Mouse (Mus musculus) embryonic facial prominence, embryonic 12.5 days (tissue): ENCODE measurements around the gene Cfap161. TPM values are rescaled to one million over a fixed set of nuclear protein-coding genes. Genes with fewer than 3 reads are reported as not detected.

Experiments
- ATAC-seq: fragments of 200-750 bp; cut with Nextera tagmentation; 2 replicates; pipeline ENCODE4 v1.8.0; 2017; ENCODE audit not compliant: insufficient number of reproducible peaks, insufficient read depth, low FRiP score, low TSS enrichment
- H3K27ac ChIP-seq: fragments of 300-500 bp; sonication (generic); 2 replicates; pipeline ENCODE4 v1.5.1; 2016; ENCODE audit warnings: mild to moderate bottlenecking
- H3K27me3 ChIP-seq: fragments of 300-500 bp; sonication (generic); 2 replicates; pipeline ENCODE4 v1.6.1; 2016; ENCODE audit warnings: mild to moderate bottlenecking, moderate library complexity
- H3K36me3 ChIP-seq: fragments of 300-500 bp; sonication (generic); 2 replicates; pipeline ENCODE4 v1.6.1; 2016; ENCODE audit warnings: mild to moderate bottlenecking
- H3K4me1 ChIP-seq: fragments of 300-500 bp; sonication (generic); 2 replicates; pipeline ENCODE4 v1.6.1; 2016
- H3K4me2 ChIP-seq: fragments of 300-500 bp; sonication (generic); replicated peaks from 2 replicates; pipeline ENCODE4 v1.6.1; 2016; ENCODE audit warnings: mild to moderate bottlenecking, moderate library complexity
- H3K4me3 ChIP-seq: fragments of 300-500 bp; sonication (generic); 2 replicates; pipeline ENCODE4 v1.5.1; 2016; ENCODE audit warnings: mild to moderate bottlenecking
- H3K9ac ChIP-seq: fragments of 300-500 bp; sonication (generic); 2 replicates; pipeline ENCODE4 v1.6.1; 2016; ENCODE audit warnings: mild to moderate bottlenecking, moderate library complexity
- H3K9me3 ChIP-seq: fragments of 300-500 bp; sonication (generic); 2 replicates; pipeline ENCODE4 v1.6.1; 2016; ENCODE audit warnings: mild to moderate bottlenecking, moderate library complexity
- WGBS: fragments of 180-500 bp; shearing (Covaris S2); methylation state at CpG from one replicate; pipeline ENCODE4 v1.1.7; 2016; 5-methylcytosine and 5-hydroxymethylcytosine counted together
- polyA plus RNA-seq: library from polyadenylated mRNA; unstranded; fragments of >200 nt; fragmentation: Nextera tagmentation; extraction: Ambion mirVana; gene quantifications from 2 replicates; pipeline ENCODE4 v1.2.1, GENCODE M21; 2016

The Cfap161 gene
- polyA plus RNA-seq, 1 experiment from 2014 or later, result 0.36 TPM

GRCm38 (mm10) chr7:83763674-83764073, 31.0 kb downstream of the Cfap161 start:
- no peak overlapping the region for H3K9ac ChIP-seq
- H3K9me3 ChIP-seq, result no peaks in the 10 kb centered on the region
- no peaks in the 10 kb centered on the region for H3K27me3 ChIP-seq
- whole genome bisulfite sequencing, result 56% methylated on average over 3 of the region's 3 CpGs
- no peaks in the 10 kb centered on the region for H3K4me1 ChIP-seq
- H3K4me2 ChIP-seq, result no peak overlapping the region
- ATAC-seq, result no peak
- no peak overlapping the region for H3K4me3 ChIP-seq
- H3K36me3 ChIP-seq, result no peaks in the 10 kb centered on the region
- H3K27ac ChIP-seq, result no peak overlapping the region

DNA sequence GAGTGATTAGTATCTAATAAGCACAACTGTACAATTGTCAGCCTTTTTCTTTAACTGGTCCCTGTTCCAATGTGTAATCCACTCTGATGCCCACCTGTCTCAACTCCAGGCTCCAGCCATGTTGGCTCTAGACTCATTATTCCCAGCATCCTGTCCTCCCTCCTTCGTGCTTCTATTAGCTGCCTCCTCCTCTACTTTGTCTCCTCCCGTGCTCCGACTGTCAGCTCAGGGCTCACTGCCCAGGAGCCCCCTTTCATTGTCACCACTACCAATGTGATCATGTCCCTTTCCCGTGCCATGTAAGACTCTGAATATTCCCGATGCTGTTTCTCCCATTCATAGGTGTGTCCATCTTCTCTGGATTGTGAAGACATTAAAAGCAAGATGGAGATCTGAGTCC, 32.3 kb downstream of the Cfap161 start:
- no peak overlapping the region for H3K9ac ChIP-seq
- WGBS, result 86% methylated on average over 5 of the region's 5 CpGs
- no peaks in the 10 kb centered on the region for H3K4me1 ChIP-seq
- no peaks in the 10 kb centered on the region for H3K36me3 ChIP-seq
- no peaks in the 10 kb centered on the region for H3K27me3 ChIP-seq
- ATAC-seq, result no peak
- H3K27ac ChIP-seq, result no peak overlapping the region
- no peak overlapping the region for H3K4me2 ChIP-seq
- no peaks in the 10 kb centered on the region for H3K9me3 ChIP-seq
- H3K4me3 ChIP-seq, result no peak overlapping the region

DNA sequence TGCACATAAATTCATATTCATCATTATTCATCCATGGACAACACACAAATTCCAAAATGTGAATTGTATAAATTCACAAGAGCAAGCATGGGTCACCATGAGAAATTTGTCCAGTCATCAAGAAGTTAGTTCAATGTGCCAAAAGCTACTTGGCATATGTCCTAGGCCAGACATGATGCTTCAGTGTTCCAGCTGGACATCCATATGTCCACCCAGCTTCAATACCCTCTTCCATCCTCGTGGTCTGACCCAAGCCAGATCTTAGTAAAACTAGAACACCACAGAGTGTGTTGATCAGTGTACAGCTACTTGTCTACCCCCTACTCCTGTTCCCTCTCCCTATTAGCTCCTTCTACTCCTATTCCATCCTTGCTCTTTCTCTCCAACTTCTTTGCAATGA, 43.6 kb downstream of the Cfap161 start:
- no peak for ATAC-seq
- H3K36me3 ChIP-seq, result no peaks in the 10 kb centered on the region
- no peak overlapping the region for H3K27ac ChIP-seq
- no peak overlapping the region for H3K4me3 ChIP-seq
- H3K9ac ChIP-seq, result no peak overlapping the region
- peaks cover 3% of the 10 kb centered on the region for H3K4me1 ChIP-seq
- WGBS, result 68% methylated on average over 1 of the region's 1 CpGs
- H3K9me3 ChIP-seq, result no peaks in the 10 kb centered on the region
- no peaks in the 10 kb centered on the region for H3K27me3 ChIP-seq
- H3K4me2 ChIP-seq, result no peak overlapping the region

DNA sequence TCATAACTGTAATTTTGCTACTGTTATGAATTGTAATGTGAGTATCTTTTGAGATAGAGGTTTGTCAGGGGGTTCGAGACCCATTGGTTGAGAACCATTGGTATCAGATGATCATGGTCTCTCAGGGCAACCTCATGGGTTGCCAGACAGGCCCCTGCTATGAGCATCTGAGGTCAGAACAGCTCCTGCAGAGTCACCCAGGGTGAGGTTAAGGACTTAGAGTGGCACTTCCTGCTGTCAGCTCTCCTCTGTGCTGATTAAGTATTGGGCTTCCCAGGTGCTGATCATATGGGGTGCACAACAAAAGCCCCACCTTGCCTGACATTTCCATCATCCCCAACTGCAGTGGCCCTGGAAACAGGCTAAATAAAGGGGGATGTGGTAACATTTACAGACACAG, 46.3 kb downstream of the Cfap161 start:
- no peak overlapping the region for H3K27ac ChIP-seq
- H3K9ac ChIP-seq, result no peak overlapping the region
- no peak overlapping the region for H3K4me3 ChIP-seq
- no peak for ATAC-seq
- no peaks in the 10 kb centered on the region for H3K27me3 ChIP-seq
- WGBS, result 81% methylated on average over 1 of the region's 1 CpGs
- H3K36me3 ChIP-seq, result no peaks in the 10 kb centered on the region
- H3K4me1 ChIP-seq, result peaks cover 18% of the 10 kb centered on the region
- no peaks in the 10 kb centered on the region for H3K9me3 ChIP-seq
- H3K4me2 ChIP-seq, result no peak overlapping the region

DNA sequence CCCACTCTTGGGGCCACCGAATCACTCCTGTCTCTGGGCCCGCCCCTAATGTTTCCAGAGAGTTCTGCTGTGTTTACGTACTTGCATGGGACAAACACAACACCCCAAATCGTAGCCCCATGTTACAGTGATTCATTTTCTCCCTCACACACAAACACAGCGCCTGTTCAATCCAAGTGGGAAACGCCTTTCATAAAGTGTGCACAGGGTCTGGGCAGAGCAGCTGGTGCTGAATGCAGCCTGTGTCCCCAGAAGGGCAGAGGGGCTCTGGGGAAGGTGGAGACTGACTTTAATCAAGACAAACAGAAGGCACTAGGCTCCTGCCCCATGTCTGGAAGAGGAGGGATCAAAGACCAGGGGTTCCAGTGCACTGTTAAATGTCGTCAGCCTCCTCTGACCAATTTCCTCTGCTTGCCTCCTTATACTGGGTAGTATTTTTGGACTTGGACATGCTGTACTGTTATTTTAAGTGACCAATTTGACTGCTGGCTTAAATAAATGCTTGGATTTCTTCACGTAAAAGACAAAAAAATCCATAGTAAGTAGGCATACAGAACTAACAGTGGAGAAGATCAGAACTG, 48.5 kb downstream of the Cfap161 start:
- Histone ChIP-seq H3K27me3 (no peaks in the 10 kb centered on the region), H3K9ac (no peak overlapping the region), H3K9me3 (no peaks in the 10 kb centered on the region), H3K4me3 (no peak overlapping the region), H3K4me2 (peak overlapping the region; percentile 35), H3K4me1 (peaks cover 18% of the 10 kb centered on the region), H3K27ac (peak overlapping the region; percentile 63), H3K36me3 (no peaks in the 10 kb centered on the region)
- WGBS, result 43% methylated on average over 8 of the region's 8 CpGs
- ATAC-seq, result no peak

GRCm38 (mm10) chr7:83745413-83746106, 49.1 kb downstream of the Cfap161 start, which contains the start of gene Il16:
Il16 (minus strand) TSS chr7:83745726.
- Histone ChIP-seq H3K36me3 (no peaks in the 10 kb centered on the region), H3K27ac (peak within 1 kb of the TSS; percentile 63), H3K9ac (no peak within 1 kb of the TSS), H3K27me3 (no peaks in the 10 kb centered on the region), H3K4me2 (peak within 1 kb of the TSS; percentile 35), H3K9me3 (no peaks in the 10 kb centered on the region), H3K4me1 (peaks cover 18% of the 10 kb centered on the region), H3K4me3 (0 out of 2 replicates have a peak within 1 kb of the TSS, but pooled peaks have one; percentile 5)
- ATAC-seq, result peak; percentile 71; the same call in 1 of the 2 replicates
- WGBS, result 36% methylated on average over 20 of the region's 20 CpGs

DNA sequence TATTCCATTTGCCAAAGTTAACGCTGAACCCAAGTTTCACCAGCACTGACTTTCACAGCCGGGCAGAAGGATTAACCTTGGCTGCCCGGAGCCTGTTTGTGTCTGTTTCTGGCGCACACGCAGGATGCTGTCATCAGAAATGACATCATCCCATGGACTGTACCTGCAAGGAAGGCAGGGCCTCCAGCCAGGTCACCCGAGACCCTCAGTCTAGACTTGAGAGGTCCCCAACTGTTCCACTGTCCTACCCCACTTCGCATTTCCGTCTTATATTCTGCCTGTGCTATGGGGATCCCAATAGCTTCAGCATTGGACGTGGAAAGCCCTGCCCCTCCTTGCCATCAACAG, 49.6 kb downstream of the Cfap161 start:
- Histone ChIP-seq H3K4me2 (peak overlapping the region; percentile 35), H3K9me3 (no peaks in the 10 kb centered on the region), H3K9ac (no peak overlapping the region), H3K27me3 (no peaks in the 10 kb centered on the region), H3K27ac (0 out of 2 replicates have a peak overlapping the region, but pooled peaks have one; percentile 36), H3K4me1 (peaks cover 20% of the 10 kb centered on the region), H3K4me3 (0 out of 2 replicates have a peak overlapping the region, but pooled peaks have one; percentile 5), H3K36me3 (no peaks in the 10 kb centered on the region)
- WGBS, result 60% methylated on average over 9 of the region's 9 CpGs
- 0 out of 2 replicates have a peak, but pooled peaks have one; percentile 13 for ATAC-seq

GRCm38 (mm10) chr7:83744250-83744649, 50.4 kb downstream of the Cfap161 start:
- Histone ChIP-seq H3K9ac (no peak overlapping the region), H3K9me3 (no peaks in the 10 kb centered on the region), H3K27me3 (no peaks in the 10 kb centered on the region), H3K4me1 (peaks cover 28% of the 10 kb centered on the region), H3K4me2 (no peak overlapping the region), H3K27ac (no peak overlapping the region), H3K4me3 (no peak overlapping the region), H3K36me3 (no peaks in the 10 kb centered on the region)
- WGBS, result 87% methylated on average over 4 of the region's 4 CpGs
- ATAC-seq, result no peak

- Histone ChIP-seq H3K4me1 (peaks cover 42% of the 10 kb centered on the region), H3K27me3 (no peaks in the 10 kb centered on the region), H3K9me3 (no peaks in the 10 kb centered on the region), H3K4me2 (no peak overlapping the region), H3K27ac (no peak overlapping the region), H3K9ac (no peak overlapping the region), H3K36me3 (no peaks in the 10 kb centered on the region), H3K4me3 (no peak overlapping the region)
- WGBS, result 67% methylated on average over 3 of the region's 3 CpGs
- ATAC-seq, result no peak
These were observed 52.0 kb downstream of the Cfap161 start for GRCm38 (mm10) chr7:83742690-83743089.

GRCm38 (mm10) chr7:83742026-83742425, 52.7 kb downstream of the Cfap161 start:
- Histone ChIP-seq H3K4me2 (no peak overlapping the region), H3K4me3 (no peak overlapping the region), H3K9me3 (no peaks in the 10 kb centered on the region), H3K27me3 (no peaks in the 10 kb centered on the region), H3K9ac (no peak overlapping the region), H3K4me1 (peaks cover 45% of the 10 kb centered on the region), H3K27ac (no peak overlapping the region), H3K36me3 (no peaks in the 10 kb centered on the region)
- ATAC-seq, result no peak
- 77% methylated on average over 2 of the region's 2 CpGs for WGBS

- Histone ChIP-seq H3K4me3 (no peak overlapping the region), H3K36me3 (no peaks in the 10 kb centered on the region), H3K4me1 (peaks cover 31% of the 10 kb centered on the region), H3K9me3 (no peaks in the 10 kb centered on the region), H3K4me2 (no peak overlapping the region), H3K27ac (peak overlapping the region; percentile 61), H3K27me3 (no peaks in the 10 kb centered on the region), H3K9ac (no peak overlapping the region)
- WGBS, result 38% methylated on average over 7 of the region's 7 CpGs
- no peak for ATAC-seq
These were observed 54.9 kb downstream of the Cfap161 start for GRCm38 (mm10) chr7:83739680-83740310.
